Mouse (Mus musculus): Measurements from ENCODE around the gene Scarf1.

Scarf1 gene

GRCm38 (mm10) chr11:75538184-75538969, 25.0 kb downstream of the Scarf1 start:
- peak; percentile 48 for DNase-seq

- DNase-seq: peak; percentile 56
Measured at GRCm38 (mm10) chr11:75538970-75539299, 25.6 kb downstream of the Scarf1 start.

GRCm38 (mm10) chr11:75540209-75540608, 26.9 kb downstream of the Scarf1 start:
- DNase-seq: no peak

- peak; percentile 67 for DNase-seq
Measured at GRCm38 (mm10) chr11:75540710-75541581, 27.6 kb downstream of the Scarf1 start.

GRCm38 (mm10) chr11:75544713-75545112, 31.4 kb downstream of the Scarf1 start:
- no peak for DNase-seq

GRCm38 (mm10) chr11:75546057-75546456, 32.7 kb downstream of the Scarf1 start:
- no peak for DNase-seq

- DNase-seq: no peak
Measured at GRCm38 (mm10) chr11:75549658-75550111, 36.3 kb downstream of the Scarf1 start.

GRCm38 (mm10) chr11:75550200-75550946, 37.0 kb downstream of the Scarf1 start:
- DNase-seq: no peak

- no peak for DNase-seq
Measured at GRCm38 (mm10) chr11:75551321-75551720, 38.0 kb downstream of the Scarf1 start.

GRCm38 (mm10) chr11:75551961-75552441, 38.7 kb downstream of the Scarf1 start:
- no peak for DNase-seq

GRCm38 (mm10) chr11:75552906-75553482, 39.7 kb downstream of the Scarf1 start:
- DNase-seq: no peak

- peak; percentile 46 for DNase-seq
Measured at GRCm38 (mm10) chr11:75556006-75556405, 42.7 kb downstream of the Scarf1 start.

GRCm38 (mm10) chr11:75557142-75557541, 43.8 kb downstream of the Scarf1 start:
- DNase-seq: no peak

- peak; percentile 70 for DNase-seq
Measured at GRCm38 (mm10) chr11:75558101-75558500, 44.8 kb downstream of the Scarf1 start.

- peak; percentile 46 for DNase-seq
Measured at GRCm38 (mm10) chr11:75559870-75560504, 46.6 kb downstream of the Scarf1 start.

GRCm38 (mm10) chr11:75560530-75561409, 47.4 kb downstream of the Scarf1 start:
- DNase-seq: peak; percentile 92

GRCm38 (mm10) chr11:75561410-75561791, 48.1 kb downstream of the Scarf1 start:
- peak; percentile 46 for DNase-seq

GRCm38 (mm10) chr11:75562840-75563239, 49.5 kb downstream of the Scarf1 start:
- DNase-seq: no peak

GRCm38 (mm10) chr11:75563851-75564548, 50.7 kb downstream of the Scarf1 start:
- no peak for DNase-seq

- DNase-seq: no peak
Measured at GRCm38 (mm10) chr11:75565849-75566248, 52.5 kb downstream of the Scarf1 start.

Data from thymus, postnatal 14 days (tissue).